Mouse (Mus musculus): ENCODE measurements around the gene Gm21797. TPM values are rescaled to one million over a fixed set of nuclear protein-coding genes. Genes with fewer than 3 reads are reported as not detected.

The Gm21797 gene
- polyA plus RNA-seq (2012; rRNA removed) = not detected in 2 replicates

GRCm38 (mm10) chrY:40775665-40776064 lies at the start of gene Gm21797:
Gm21797 (minus strand) TSS chrY:40775765.

GRCm38 (mm10) chrY:40804614-40805013 lies 29.0 kb upstream of the Gm21797 start, which contains the start of gene Gm20795:
Gm20795 (plus strand) TSS chrY:40804914.

Other genes starting within 250 kb of the Gm21797 start
- not detected in 2 replicates for gene Gm21852, start 123.8 kb downstream of the Gm21797 start, polyA plus RNA-seq (2012; rRNA removed)
- not detected in 2 replicates for gene Gm20795, start 29.1 kb upstream of the Gm21797 start, polyA plus RNA-seq (2012; rRNA removed)